Mouse (Mus musculus) cortical plate, adult 2 months (tissue): ENCODE data around the gene Zswim4. TPM values are rescaled to one million over a fixed set of nuclear protein-coding genes. Genes with fewer than 3 reads are reported as not detected.

ENCODE experiments used
- H3K27ac ChIP-seq: fragments of 200-500 bp; 2 replicates; pipeline ENCODE4 v1.5.1; 2012; ENCODE audit warnings: low read length, control low read depth, inconsistent platforms; ENCODE audit not compliant: insufficient read depth
- H3K4me1 ChIP-seq: fragments of 200-500 bp; 2 replicates; pipeline ENCODE4 v1.6.1; 2011; ENCODE audit warnings: low read length; ENCODE audit not compliant: control insufficient read depth, insufficient read depth
- H3K4me3 ChIP-seq: fragments of 200-500 bp; 2 replicates; pipeline ENCODE4 v1.5.1; 2011; ENCODE audit warnings: mild to moderate bottlenecking, low read length, control low read depth; ENCODE audit not compliant: insufficient read depth
- CTCF ChIP-seq: fragments of 200-500 bp; IDR thresholded peaks from 2 replicates; pipeline ENCODE4 v1.5.1; 2011; ENCODE audit warnings: mild to moderate bottlenecking, control low read depth, low read length; ENCODE audit not compliant: insufficient read depth; ENCODE audit errors: extremely low read depth
- POLR2A ChIP-seq: fragments of 200-500 bp; IDR thresholded peaks from 2 replicates; pipeline ENCODE4 v1.6.1; 2011; ENCODE audit warnings: mild to moderate bottlenecking, low read length, control low read depth; ENCODE audit not compliant: insufficient read depth; ENCODE audit errors: extremely low read depth
- polyA plus RNA-seq: library from polyadenylated mRNA; depleted of rRNA; stranded (reverse); fragments of >200 nt; gene quantifications from 2 replicates; pipeline ENCODE4 v1.2.3, GENCODE M21; 2012

Gene Zswim4
- polyA plus RNA-seq, 1 experiment, result 13.6 TPM

GRCm38 (mm10) chr8:84210167-84210791, 26.6 kb downstream of the Zswim4 start:
- peak overlapping the region; percentile 9; the same call in 1 of the 2 replicates for H3K4me3 ChIP-seq
- TF ChIP-seq POLR2A, result no peak
- peak; percentile 80 for TF ChIP-seq CTCF
- peak overlapping the region; percentile 22; the same call in 1 of the 2 replicates for H3K27ac ChIP-seq
- H3K4me1 ChIP-seq, result no peaks in the 10 kb centered on the region

DNA sequence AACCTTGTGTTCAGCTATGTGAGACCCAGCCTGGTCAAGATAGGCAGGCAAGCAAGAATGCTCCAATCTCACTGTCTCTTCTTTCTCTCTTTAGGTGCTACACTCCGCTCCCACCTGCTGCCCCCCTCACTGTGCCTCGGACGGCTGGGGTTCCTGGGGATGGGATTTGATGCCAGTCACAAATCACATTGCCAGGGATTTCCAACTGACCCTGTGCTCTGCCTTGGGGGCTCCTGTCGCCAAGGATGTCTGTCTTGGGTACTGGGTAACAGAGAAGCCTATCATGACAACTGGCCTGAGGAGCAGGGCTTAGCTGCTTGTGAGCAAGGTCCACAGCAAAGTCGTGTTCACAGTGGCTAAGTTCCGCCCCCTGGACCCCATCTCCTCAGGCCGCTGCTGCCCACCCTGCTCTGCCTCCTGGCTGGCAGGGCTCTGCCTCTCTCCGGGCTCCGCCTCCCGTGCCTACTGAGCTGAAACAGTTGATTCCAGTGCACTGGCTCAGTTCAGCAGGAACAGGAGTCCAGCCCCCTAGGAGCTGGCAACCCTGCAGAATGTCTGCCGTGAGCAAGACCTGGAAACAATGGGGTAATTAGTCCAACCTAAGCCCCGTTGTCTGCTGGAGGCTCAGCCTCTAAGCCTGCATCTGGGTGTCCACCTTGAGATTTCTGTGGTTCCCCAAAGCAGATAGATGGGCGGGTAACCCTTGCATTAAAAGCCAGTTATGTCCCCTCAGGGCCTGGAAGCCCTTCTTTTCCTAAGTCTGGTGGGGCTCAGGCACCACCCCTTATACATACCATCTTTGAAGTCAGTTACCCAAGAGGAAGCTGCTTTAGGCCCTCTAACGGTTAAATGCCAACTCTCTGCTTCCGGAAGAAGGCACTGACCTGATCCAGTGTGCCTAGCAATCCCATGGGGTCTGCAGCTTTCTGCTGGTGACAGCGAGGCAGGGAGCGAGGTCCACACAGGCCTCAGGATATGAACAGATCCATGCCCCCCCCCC, 28.2 kb downstream of the Zswim4 start:
- TF ChIP-seq CTCF, result no peak
- TF ChIP-seq POLR2A, result no peak
- Histone ChIP-seq H3K27ac (no peak overlapping the region; the same call in 1 of the 2 replicates), H3K4me1 (no peaks in the 10 kb centered on the region), H3K4me3 (no peak overlapping the region)

GRCm38 (mm10) chr8:84207811-84208210, 29.0 kb downstream of the Zswim4 start:
- Histone ChIP-seq H3K4me1 (no peaks in the 10 kb centered on the region), H3K4me3 (no peak overlapping the region), H3K27ac (peak overlapping the region; percentile 70)
- no peak for TF ChIP-seq CTCF
- no peak for TF ChIP-seq POLR2A

DNA sequence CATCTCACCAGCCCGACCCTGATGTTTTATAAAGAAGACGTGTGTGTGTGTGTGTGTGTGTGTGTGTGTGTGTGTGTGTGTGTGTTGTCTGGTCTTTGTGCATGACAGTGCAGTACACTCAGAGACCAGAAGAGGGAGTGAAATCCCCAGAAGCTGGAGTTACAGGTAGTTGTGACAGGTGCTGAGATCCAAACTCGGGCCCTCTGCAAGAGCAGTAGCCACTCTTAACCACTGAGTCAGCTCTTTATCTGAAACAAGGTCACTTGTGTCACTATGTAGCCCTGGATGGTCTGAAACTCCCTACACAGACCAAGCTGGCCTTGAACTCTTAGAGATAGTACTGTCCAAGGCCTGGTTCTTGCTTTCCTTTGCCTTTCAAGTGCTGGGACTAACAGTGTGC, 30.2 kb downstream of the Zswim4 start:
- TF ChIP-seq POLR2A, result no peak
- TF ChIP-seq CTCF, result no peak
- no peak overlapping the region for H3K27ac ChIP-seq
- no peak overlapping the region for H3K4me3 ChIP-seq
- H3K4me1 ChIP-seq, result no peaks in the 10 kb centered on the region; the same call in 1 of the 2 replicates

GRCm38 (mm10) chr8:84205073-84205472, 31.8 kb downstream of the Zswim4 start:
- TF ChIP-seq CTCF (no peak), POLR2A (no peak)

GRCm38 (mm10) chr8:84203975-84204772, 32.7 kb downstream of the Zswim4 start:
- TF ChIP-seq POLR2A (no peak), CTCF (0 out of 2 replicates have a peak, but pooled peaks have one; percentile 11)
- peak overlapping the region; percentile 77 for H3K4me3 ChIP-seq
- peak overlapping the region; percentile 91 for H3K27ac ChIP-seq
- no peaks in the 10 kb centered on the region; the same call in none of the 2 replicates for H3K4me1 ChIP-seq

More at GRCm38 (mm10) chr8:84205073-84205472, 31.8 kb downstream of the Zswim4 start:
- Histone ChIP-seq H3K27ac (no peak overlapping the region), H3K4me1 (no peaks in the 10 kb centered on the region; the same call in none of the 2 replicates), H3K4me3 (no peak overlapping the region)

- TF ChIP-seq CTCF (no peak), POLR2A (peak; percentile 27; the same call in 1 of the 2 replicates)
- Histone ChIP-seq H3K4me1 (peaks cover 4% of the 10 kb centered on the region), H3K27ac (peak overlapping the region; percentile 91), H3K4me3 (peak overlapping the region; percentile 77)
Observed at GRCm38 (mm10) chr8:84202938-84203917, 33.6 kb downstream of the Zswim4 start.

DNA sequence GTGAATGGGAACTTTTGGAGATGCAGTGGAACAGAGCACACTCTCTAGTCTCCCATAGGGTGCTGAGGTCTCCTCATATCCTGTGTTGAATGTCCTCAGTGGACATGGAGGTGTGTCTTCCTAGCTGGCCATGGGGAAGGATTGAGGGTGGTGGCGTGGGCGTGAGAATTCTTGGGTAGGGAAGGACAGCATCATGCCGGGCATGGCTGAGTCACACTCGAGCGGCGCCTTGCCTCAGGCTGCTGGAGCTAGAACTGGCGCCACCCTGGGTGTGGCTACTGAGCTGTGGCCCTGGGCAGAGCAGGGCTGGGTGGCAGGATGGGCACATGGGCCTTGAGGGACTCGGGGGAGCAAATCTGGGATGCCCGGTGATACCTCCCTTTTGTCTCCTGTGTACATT, 34.4 kb downstream of the Zswim4 start:
- H3K4me3 ChIP-seq, result peak overlapping the region; percentile 77
- H3K4me1 ChIP-seq, result peaks cover 7% of the 10 kb centered on the region
- TF ChIP-seq POLR2A (no peak), CTCF (no peak)
- peak overlapping the region; percentile 91 for H3K27ac ChIP-seq
